Mouse (Mus musculus) skeletal muscle tissue, postnatal 0 days (tissue): ENCODE data around the gene Ptpru. TPM values are rescaled to one million over a fixed set of nuclear protein-coding genes. Genes with fewer than 3 reads are reported as not detected.

Experiments
- polyA plus RNA-seq: library from polyadenylated mRNA; unstranded; fragments of >200 nt; fragmentation: Nextera tagmentation; extraction: Ambion mirVana; gene quantifications from 2 replicates; pipeline ENCODE4 v1.2.1, GENCODE M21; 2015

Ptpru gene
- polyA plus RNA-seq, result 0.58 and 0.61 TPM in 2 replicates

GRCm38 (mm10) chr4:131837872-131838524, at the start of gene Ptpru:
Ptpru (minus strand) TSS chr4:131838288.

GRCm38 (mm10) chr4:131873293-131874168, 35.4 kb upstream of the Ptpru start, which contains the start of gene Srsf4:
Srsf4 (plus strand) TSS chr4:131873617.

GRCm38 (mm10) chr4:131843290-131843743, 5.2 kb upstream of the Ptpru start, which contains the start of gene Mecr:
Mecr (plus strand) TSS chr4:131843470.

Other genes starting within 250 kb of the Ptpru start
- gene Mecr, start 5.2 kb upstream of the Ptpru start, polyA plus RNA-seq, result 26.2 and 32.2 TPM in 2 replicates
- gene Srsf4, start 35.3 kb upstream of the Ptpru start, polyA plus RNA-seq, result 40.9 and 42.8 TPM in 2 replicates
- gene Tmem200b, start 83.5 kb upstream of the Ptpru start, polyA plus RNA-seq, result 1.0 and 1.5 TPM in 2 replicates
- gene Gm10300, start 236.4 kb upstream of the Ptpru start, polyA plus RNA-seq, result 0.16 TPM in 1 of 2 replicates, not detected in the other
- 8.5 and 11.2 TPM in 2 replicates for gene Epb41, start 237.0 kb upstream of the Ptpru start, polyA plus RNA-seq